Mouse (Mus musculus): ENCODE results near the gene Rrh. TPM values are rescaled to one million over a fixed set of nuclear protein-coding genes. Genes with fewer than 3 reads are reported as not detected.

The Rrh gene
- total and polyA plus RNA-seq, 3 experiments, result 0.08 to 0.30 TPM; not detected in 1

DNA sequence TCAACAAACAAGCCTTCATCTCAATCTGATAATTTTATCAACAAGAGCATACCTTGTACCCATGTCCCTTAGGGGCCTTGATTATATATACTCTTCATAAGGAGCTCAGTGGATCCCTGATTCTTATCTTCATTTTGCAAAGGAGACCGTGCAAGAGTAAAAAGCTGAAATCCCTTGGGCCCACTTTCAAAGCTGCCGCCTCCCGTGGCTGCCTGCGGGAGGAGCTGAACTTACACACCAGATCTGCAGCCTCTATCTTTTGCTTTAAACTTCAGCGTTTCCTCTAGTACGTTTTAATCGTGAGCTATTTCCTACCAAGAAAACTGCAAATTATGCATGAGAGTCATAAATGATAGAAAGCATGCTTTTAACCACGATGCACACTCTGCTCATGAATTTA is 651 bp downstream of the Rrh start:
- H3K4me1 ChIP-seq (ENCODE audit: control insufficient read depth in 1 of 2, insufficient read depth in 2 of 2), result 0 out of 4 replicates have a peak, but pooled peaks cover 0 to 2% of the 10 kb centered on the region in 2 experiments
- no peak for DNase-seq (ENCODE audit: extremely low read depth)
- no peak for TF ChIP-seq NRF1 (IDR thresholded peaks at IDR 0.05; ENCODE audit: low read depth, low read length)
- no peak for TF ChIP-seq SMC3 (IDR thresholded peaks at IDR 0.05; ENCODE audit: low read depth, low read length)
- no peak for TF ChIP-seq IRF4 (IDR thresholded peaks at IDR 0.05; ENCODE audit: low read depth, low read length)
- no peak for TF ChIP-seq E2F4 (IDR thresholded peaks at IDR 0.05; ENCODE audit: insufficient replicate concordance, low read depth, low read length)
- TF ChIP-seq ZKSCAN1 (IDR thresholded peaks at IDR 0.05; ENCODE audit: borderline replicate concordance, low read depth, low read length), result no peak
- TF ChIP-seq MAZ (IDR thresholded peaks at IDR 0.05; ENCODE audit: low read depth, low read length), result no peak
- no peak for TF ChIP-seq MYC (IDR thresholded peaks at IDR 0.05; ENCODE audit: low read depth, low read length)
- no peak for TF ChIP-seq GABPA (IDR thresholded peaks at IDR 0.05; ENCODE audit: insufficient replicate concordance, low read depth, low read length)
- no peak for TF ChIP-seq RAD21 (IDR thresholded peaks at IDR 0.05; ENCODE audit: low read depth, low read length)
- TF ChIP-seq MAX (IDR thresholded peaks at IDR 0.05; ENCODE audit: low read length), result no peak
- TF ChIP-seq JUND (conservative IDR thresholded peaks at IDR 0.05; ENCODE audit: low read depth, low read length), result no peak
- no peak for TF ChIP-seq JUN (IDR thresholded peaks at IDR 0.05; ENCODE audit: insufficient read depth, low read depth, low read length)
- no peak for TF ChIP-seq CHD2 (IDR thresholded peaks at IDR 0.05; ENCODE audit: low read length)
- no peak for TF ChIP-seq BHLHE40 (IDR thresholded peaks at IDR 0.05; ENCODE audit: low read depth, low read length)
- no peak for TF ChIP-seq TBP (conservative IDR thresholded peaks at IDR 0.05; ENCODE audit: low read depth, low read length)
- no peak for TF ChIP-seq POLR2A (IDR thresholded peaks at IDR 0.05; ENCODE audit: low read depth, low read length)
- H3K79me2 ChIP-seq (replicated peaks; ENCODE audit: control insufficient read depth, extremely low read depth, insufficient read depth, poor library complexity, severe bottlenecking), result 0 out of 2 replicates have a peak, but pooled peaks cover 6% of the 10 kb centered on the region
- no peak overlapping the region for H3K4me2 ChIP-seq (ENCODE audit: insufficient read depth, low read depth, poor library complexity, severe bottlenecking)
- dilution Hi-C loops (cut with MboI; ENCODE audit: extremely low pct_ligation_motif_present, extremely low pct_unique_long_range_greater_than_20kb, low sequenced_read_pairs), result no loop called here
- in situ Hi-C loops (cut with MboI; ENCODE audit: low pct_ligation_motif_present, low pct_unique_long_range_greater_than_20kb, low sequenced_read_pairs), result no loop called here
- H3K27ac ChIP-seq (ENCODE audit: insufficient read depth, low read depth), result no peak overlapping the region
- H3K9ac ChIP-seq (ENCODE audit: insufficient read depth, low read depth), result no peak overlapping the region
- H3K9me3 ChIP-seq (replicated peaks; ENCODE audit: low read length), result no peaks in the 10 kb centered on the region
- H3K36me3 ChIP-seq (replicated peaks in 1 of 2; ENCODE audit: control insufficient read depth in 1 of 2, insufficient read depth in 1 of 2, low read length in 1 of 2), result peaks cover 26 to 69% of the 10 kb centered on the region in 2 experiments
- no peak overlapping the region for H3K4me3 ChIP-seq (replicated peaks in 1 of 3; ENCODE audit: low read depth in 2 of 3, low read length in 2 of 3, poor library complexity in 1 of 3)
- H3K27me3 ChIP-seq (replicated peaks), result no peaks in the 10 kb centered on the region

DNA sequence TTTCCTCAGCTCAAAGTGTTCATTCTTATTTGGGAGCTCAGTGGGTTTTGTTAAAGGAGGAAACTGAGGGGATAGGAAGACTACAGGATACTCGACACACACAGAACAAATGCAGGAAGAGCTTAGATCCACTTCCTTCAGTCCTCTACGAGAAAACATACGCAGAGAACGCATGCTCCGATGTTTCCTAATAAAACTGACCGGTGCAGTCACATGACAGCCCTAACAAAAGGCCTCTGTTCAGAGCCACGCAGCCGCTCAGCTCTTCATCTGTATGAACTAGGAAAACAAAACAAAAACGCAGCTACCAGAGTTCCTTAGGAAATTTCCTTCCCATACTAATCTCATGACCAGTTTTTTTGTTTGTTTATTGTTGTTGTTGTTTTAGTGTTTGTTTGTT is 1.5 kb downstream of the Rrh start:
- Histone ChIP-seq H3K4me1 (ENCODE audit: control insufficient read depth in 1 of 2, insufficient read depth in 2 of 2) (no peaks in the 10 kb centered on the region), H3K9ac (ENCODE audit: insufficient read depth, low read depth) (no peak overlapping the region), H3K4me3 (replicated peaks in 1 of 3; ENCODE audit: low read depth in 2 of 3, low read length in 2 of 3, poor library complexity in 1 of 3) (no peak overlapping the region), H3K36me3 (replicated peaks in 1 of 2; ENCODE audit: control insufficient read depth in 1 of 2, insufficient read depth in 1 of 2, low read length in 1 of 2) (peaks cover 20 to 60% of the 10 kb centered on the region in 2 experiments), H3K9me3 (replicated peaks; ENCODE audit: low read length) (no peaks in the 10 kb centered on the region), H3K27me3 (replicated peaks) (no peaks in the 10 kb centered on the region), H3K27ac (ENCODE audit: insufficient read depth, low read depth) (no peak overlapping the region), H3K79me2 (replicated peaks; ENCODE audit: control insufficient read depth, extremely low read depth, insufficient read depth, poor library complexity, severe bottlenecking) (0 out of 2 replicates have a peak, but pooled peaks cover 1% of the 10 kb centered on the region), H3K4me2 (ENCODE audit: insufficient read depth, low read depth, poor library complexity, severe bottlenecking) (no peak overlapping the region)
- dilution Hi-C loops (cut with MboI; ENCODE audit: extremely low pct_ligation_motif_present, extremely low pct_unique_long_range_greater_than_20kb, low sequenced_read_pairs), result no loop called here
- TF ChIP-seq MAZ (IDR thresholded peaks at IDR 0.05; ENCODE audit: low read depth, low read length), result no peak
- no peak for DNase-seq (ENCODE audit: extremely low read depth)
- in situ Hi-C loops (cut with MboI; ENCODE audit: low pct_ligation_motif_present, low pct_unique_long_range_greater_than_20kb, low sequenced_read_pairs), result no loop called here
